Mouse (Mus musculus) frontal cortex, postnatal 25 days (tissue): Measurements from ENCODE around the gene Top3a.
"Not testable (repeated sequence)": the region's sequence is repeated elsewhere in the genome, so short reads cannot be mapped to it uniquely, and the experiment has no call there.

ENCODE experiments used
- DNase-seq, 2 experiments: peaks; one replicate each; pipeline ENCODE4 v3.0.0; 2022; ENCODE audit warnings: low spot score in 2 of 2

The Top3a gene

GRCm38 (mm10) chr11:60776829-60777740, at the start of gene Top3a, which contains the start of gene Smcr8:
Top3a (minus strand) TSS chr11:60777365.
Smcr8 (plus strand) TSS chr11:60777524.
- peak; percentile 67 to 76 for DNase-seq

DNA sequence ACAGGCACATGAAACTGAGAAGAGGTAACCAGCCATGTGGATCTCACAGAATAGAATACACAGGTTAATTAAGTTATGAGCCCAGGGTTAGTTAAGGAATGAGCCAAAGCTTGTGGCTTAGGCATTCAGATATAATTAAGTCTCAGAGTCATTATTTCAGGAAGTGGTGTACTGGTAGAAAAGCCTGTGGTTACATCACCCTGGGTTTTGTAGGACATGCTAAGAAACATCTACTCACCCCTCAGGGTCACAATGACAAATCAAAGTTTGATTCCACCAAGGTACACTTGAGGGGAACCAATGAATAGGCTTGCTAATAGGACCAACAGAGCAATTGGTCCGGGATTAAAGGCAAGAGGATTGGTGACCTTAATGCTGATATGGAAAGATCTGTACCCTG, 49.5 kb upstream of the Top3a start:
- no peak for DNase-seq

DNA sequence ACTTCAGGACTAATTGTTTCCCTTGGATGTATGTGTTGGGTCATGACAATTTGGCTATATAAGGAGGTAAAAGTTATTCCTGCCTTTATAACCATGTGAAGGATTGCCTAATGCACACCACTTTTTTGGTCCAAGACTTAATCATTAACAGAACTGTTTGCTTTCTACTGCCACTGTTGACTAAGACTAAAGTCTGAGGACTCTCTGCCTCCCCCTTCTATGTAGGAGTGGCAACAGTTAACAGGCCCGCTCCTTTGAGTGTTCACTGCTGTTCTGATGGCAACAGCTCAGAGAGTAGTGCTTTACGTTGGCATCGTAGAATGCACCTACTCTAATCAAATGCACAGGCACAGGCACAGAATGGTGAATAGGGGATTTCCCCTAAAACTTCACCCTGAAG, 48.0 kb upstream of the Top3a start:
- no peak for DNase-seq

- no peak for DNase-seq
Measured at GRCm38 (mm10) chr11:60823771-60824170, 46.6 kb upstream of the Top3a start.

- no peak for DNase-seq
Measured at GRCm38 (mm10) chr11:60816398-60816797, 39.2 kb upstream of the Top3a start.

DNA sequence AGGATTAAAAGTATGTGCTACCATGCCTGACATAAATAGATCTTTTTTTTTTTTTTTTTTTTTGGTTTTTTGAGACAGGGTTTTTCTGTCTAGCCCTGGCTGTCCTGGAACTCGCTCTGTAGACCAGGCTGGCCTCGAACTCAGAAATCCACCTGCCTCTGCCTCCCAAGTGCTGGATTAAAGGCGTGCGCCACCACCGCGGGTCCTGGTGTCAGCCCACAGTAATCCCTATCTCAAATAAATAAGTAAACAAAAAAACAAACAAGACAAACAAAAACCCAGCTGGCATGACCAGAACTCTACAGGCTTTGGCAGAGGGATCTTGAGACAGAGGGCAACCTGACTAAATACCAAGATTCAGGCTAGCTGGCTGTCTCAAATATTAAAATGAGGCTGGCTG, 34.5 kb upstream of the Top3a start, which contains the start of gene Shmt1:
Shmt1 (minus strand) TSS at position 101 of the 400 bp plus-strand sequence.
- DNase-seq: not testable (repeated sequence)

GRCm38 (mm10) chr11:60811054-60811460, 33.9 kb upstream of the Top3a start:
- peak; percentile 66 to 76 for DNase-seq

DNA sequence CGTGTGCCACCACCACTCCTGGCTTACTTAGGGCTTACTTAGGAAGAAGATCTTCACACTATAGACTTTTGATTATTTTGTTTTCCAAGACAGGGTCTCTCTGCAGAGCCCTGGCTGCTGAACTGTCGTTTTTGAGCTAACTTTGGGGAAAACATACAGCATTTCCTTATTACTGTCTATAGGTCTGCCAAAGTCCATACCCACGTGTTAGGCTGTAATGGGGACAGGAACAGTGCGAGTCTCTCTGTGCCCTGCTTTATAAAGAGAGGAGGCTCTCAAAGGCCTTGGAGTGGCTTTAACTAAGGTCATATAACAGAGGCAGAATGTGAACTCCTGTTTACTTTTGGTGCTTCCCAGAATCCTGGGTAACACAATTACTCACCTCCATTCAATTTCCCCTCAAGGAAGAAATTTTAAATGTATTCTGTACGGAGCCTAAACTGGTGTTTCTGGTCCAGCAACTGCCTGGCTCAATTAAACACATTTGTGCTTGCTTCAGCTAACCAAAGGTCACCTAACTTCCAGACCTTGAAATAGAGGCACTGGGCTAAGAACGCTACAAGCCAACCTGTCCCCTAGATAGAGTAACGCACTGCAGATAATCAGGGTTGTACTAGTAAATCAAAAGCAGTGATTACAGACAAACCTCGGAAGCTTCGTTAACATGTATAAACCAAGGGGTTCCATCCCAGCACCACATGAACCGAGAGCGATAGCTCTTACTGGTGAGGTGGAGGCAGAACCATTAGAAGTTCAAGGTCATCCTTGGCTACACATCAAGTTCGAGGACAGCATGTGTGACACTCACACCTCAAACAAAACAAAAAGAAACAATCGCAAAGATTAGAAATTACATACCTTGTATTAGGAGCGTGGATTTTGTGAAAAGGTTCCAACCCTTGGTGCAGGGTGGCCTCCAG, 33.1 kb upstream of the Top3a start:
- no peak for DNase-seq

- no peak for DNase-seq
Measured at GRCm38 (mm10) chr11:60809546-60809945, 32.4 kb upstream of the Top3a start.

GRCm38 (mm10) chr11:60808286-60809070, 31.3 kb upstream of the Top3a start:
- no peak for DNase-seq

GRCm38 (mm10) chr11:60800892-60801291, 23.7 kb upstream of the Top3a start:
- no peak for DNase-seq

GRCm38 (mm10) chr11:60799977-60800376, 22.8 kb upstream of the Top3a start:
- DNase-seq: no peak

DNA sequence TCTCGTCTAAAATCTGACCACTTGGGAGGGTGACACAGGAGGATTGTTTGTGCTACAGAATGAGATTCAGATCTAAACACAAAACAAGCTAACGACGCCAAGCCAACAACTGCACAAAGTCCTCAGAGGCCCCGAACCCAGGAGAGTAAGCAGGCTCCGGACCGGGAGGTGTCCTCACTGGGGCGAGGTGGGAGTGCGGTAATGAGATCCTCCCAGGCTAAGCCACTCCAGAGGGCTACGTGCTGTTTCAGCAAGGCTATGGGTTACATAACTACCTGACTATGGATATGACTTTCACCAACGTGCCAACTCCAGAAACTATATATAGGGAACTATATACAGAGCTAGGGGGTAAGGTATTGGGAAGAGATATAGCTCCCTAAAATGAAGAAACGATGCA, 19.2 kb upstream of the Top3a start:
- no peak for DNase-seq

DNA sequence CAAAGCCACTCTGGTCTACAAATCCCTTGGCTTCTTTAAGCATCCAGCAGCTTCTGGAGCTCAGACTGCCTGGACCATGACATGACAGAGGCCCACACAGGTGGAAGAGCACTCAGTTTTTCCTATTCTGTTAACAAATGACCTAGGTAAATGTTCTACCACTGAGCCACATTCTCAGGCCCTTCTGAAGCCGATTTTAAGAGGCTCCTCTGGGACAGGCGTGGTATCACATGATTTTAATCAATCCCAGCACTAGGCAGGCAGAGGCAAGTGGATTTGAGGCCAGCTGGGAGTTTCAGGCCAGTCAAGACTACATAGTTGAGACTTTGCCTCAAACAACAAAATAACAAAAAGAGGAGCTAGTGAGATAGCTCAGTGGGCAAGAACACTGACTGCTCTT, 13.3 kb upstream of the Top3a start:
- DNase-seq: no peak

DNA sequence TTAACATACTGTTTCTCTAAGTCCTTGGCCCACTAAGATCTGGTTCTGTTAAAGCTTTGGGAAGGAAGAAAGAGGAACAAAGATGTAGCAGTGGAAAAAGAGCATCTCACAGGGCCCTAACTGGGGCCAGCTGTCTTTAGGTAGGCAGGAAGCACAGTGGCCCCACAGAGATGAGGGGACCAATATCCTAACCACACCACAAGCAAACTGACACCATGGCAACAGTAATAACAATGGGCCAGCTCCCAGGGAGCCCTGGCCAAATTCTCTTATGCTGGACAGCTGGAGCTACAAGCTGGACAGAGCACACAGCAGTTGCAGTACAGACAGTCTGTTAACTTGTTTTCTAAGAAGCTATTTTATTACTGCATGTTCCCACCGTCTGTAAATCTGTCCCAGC, 10.4 kb upstream of the Top3a start:
- DNase-seq: no peak

GRCm38 (mm10) chr11:60784179-60784922, 7.2 kb upstream of the Top3a start:
- no peak for DNase-seq

- DNase-seq: no peak
Measured at GRCm38 (mm10) chr11:60779673-60780189, 2.6 kb upstream of the Top3a start.

- no peak for DNase-seq
Measured at GRCm38 (mm10) chr11:60777801-60778370, 721 bp upstream of the Top3a start.

DNA sequence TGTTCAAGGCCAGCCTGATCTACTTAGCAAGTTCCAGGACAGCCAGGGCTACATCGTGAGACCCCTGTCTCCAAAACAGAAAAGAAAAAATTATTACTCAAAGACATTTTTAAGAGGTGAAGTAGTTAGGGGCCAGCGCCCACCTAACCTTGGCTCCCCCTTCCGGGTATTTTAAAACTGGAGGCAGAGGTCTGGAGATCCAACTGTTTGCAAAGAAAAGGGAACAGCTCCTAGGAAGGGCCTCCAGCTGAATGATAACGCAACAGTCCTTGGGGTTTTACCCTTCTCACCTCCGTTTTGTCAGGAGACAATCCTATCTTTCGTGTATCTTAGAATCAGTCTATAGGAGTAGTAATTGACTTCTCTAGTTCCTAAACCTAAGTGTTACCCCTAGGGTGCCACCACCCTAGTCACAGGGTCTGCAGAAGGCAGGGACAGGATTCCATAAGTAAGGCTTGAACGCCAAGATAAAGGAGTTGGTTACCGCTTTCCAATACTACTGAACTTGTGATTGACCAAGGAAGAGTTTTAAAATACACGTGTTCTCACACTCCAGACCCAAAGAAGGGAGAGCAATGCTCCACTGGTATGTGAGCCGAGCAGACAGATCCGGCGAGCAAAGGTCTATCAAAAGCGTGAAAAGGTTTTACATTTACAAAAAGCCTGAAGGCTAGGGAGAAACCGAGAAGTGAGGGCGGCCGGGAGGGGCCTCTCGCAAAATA, 897 bp downstream of the Top3a start:
- DNase-seq: no peak

DNA sequence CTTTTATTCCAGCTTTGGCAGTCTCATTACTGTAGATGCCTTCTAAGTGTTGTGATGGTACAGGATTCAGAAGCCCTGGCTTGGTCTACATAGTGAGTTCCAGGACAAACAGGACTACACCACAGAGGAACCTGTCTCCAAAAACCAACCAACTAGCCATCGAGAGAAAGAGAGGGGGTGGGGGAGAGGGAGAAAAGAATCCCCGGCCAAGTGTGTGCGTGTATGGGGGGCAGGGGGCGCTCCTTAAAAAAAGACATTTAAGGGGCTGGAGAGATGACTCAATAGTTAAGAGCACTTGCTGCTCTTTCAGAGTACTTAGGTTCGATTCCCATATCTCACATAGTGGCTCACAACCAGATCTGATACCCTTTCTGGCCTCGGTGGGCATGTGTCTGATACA, 1.6 kb downstream of the Top3a start:
- no peak for DNase-seq
